Mouse (Mus musculus) CH12.LX (cell line): Measurements from ENCODE around the gene Kcnj4. TPM values are rescaled to one million over a fixed set of nuclear protein-coding genes. Genes with fewer than 3 reads are reported as not detected.

Source experiments
- DNase-seq: peaks from one replicate; pipeline ENCODE4 v3.0.0-alpha.2; 2013; ENCODE audit errors: extremely low read depth
- H3K27ac ChIP-seq: 2 replicates; pipeline ENCODE4 v1.5.1; 2012; ENCODE audit warnings: low read depth, mild to moderate bottlenecking, control low read depth, moderate library complexity; ENCODE audit not compliant: insufficient read depth
- H3K27me3 ChIP-seq: replicated peaks from 2 replicates; pipeline ENCODE3; 2012; ENCODE audit warnings: inconsistent platforms
- H3K36me3 ChIP-seq, 2 experiments: replicated peaks in 1 of 2; 2 replicates each; pipeline versions ENCODE3 to v1.6.1; 2012; ENCODE audit warnings: inconsistent platforms in 1 of 2, low read length in 1 of 2, mild to moderate bottlenecking in 1 of 2, mixed read lengths in 1 of 2, moderate library complexity in 1 of 2; ENCODE audit not compliant: control insufficient read depth in 1 of 2, insufficient read depth in 1 of 2
- H3K4me1 ChIP-seq, 2 experiments: 2 replicates each; pipeline ENCODE4 v1.6.1; 2012; ENCODE audit warnings: inconsistent platforms in 1 of 2, moderate library complexity in 1 of 2; ENCODE audit not compliant: insufficient read depth in 2 of 2, control insufficient read depth in 1 of 2
- H3K4me2 ChIP-seq: 2 replicates; pipeline ENCODE4 v1.6.1; 2012; ENCODE audit warnings: low read depth, mild to moderate bottlenecking, control low read depth; ENCODE audit not compliant: poor library complexity, insufficient read depth, severe bottlenecking
- H3K4me3 ChIP-seq, 3 experiments: fragments of 150-350 bp in 1 of 3; sonication (generic) in 1 of 3; replicated peaks in 1 of 3; 2 replicates each; pipeline versions ENCODE3 to v1.5.1; 2011 to 2012; ENCODE audit warnings: low read depth in 2 of 3, low read length in 2 of 3, mild to moderate bottlenecking in 2 of 3, moderate library complexity in 2 of 3, control low read depth in 1 of 3, improper control_type of control experiment in 1 of 3, inconsistent platforms in 1 of 3, mixed read lengths in 1 of 3; ENCODE audit not compliant: poor library complexity in 1 of 3
- H3K79me2 ChIP-seq: replicated peaks from 2 replicates; pipeline ENCODE4 v1.6.1; 2012; ENCODE audit warnings: mild to moderate bottlenecking, moderate library complexity; ENCODE audit not compliant: control insufficient read depth, poor library complexity, insufficient read depth, severe bottlenecking; ENCODE audit errors: extremely low read depth
- H3K9ac ChIP-seq: 2 replicates; pipeline ENCODE4 v1.6.1; 2012; ENCODE audit warnings: low read depth, mild to moderate bottlenecking, control low read depth, moderate library complexity; ENCODE audit not compliant: insufficient read depth
- H3K9me3 ChIP-seq: replicated peaks from 2 replicates; pipeline ENCODE3; 2012; ENCODE audit warnings: low read length, inconsistent platforms, mixed read lengths
- CHD1 ChIP-seq: IDR thresholded peaks from 2 replicates; pipeline ENCODE4 v1.6.1; 2012; ENCODE audit warnings: low read depth, low read length, improper control_type of control experiment, inconsistent platforms
- CTCF ChIP-seq, 2 experiments: IDR thresholded peaks in 1 of 2; conservative IDR thresholded peaks in 1 of 2; 2 replicates each; pipeline ENCODE4 v1.5.1; 2011 to 2012; ENCODE audit warnings: low read depth in 2 of 2, low read length in 2 of 2, improper control_type of control experiment in 1 of 2, inconsistent platforms in 1 of 2, mild to moderate bottlenecking in 1 of 2, moderate library complexity in 1 of 2
- ELF1 ChIP-seq: IDR thresholded peaks from 2 replicates; pipeline ENCODE4 v1.6.1; 2014; ENCODE audit warnings: low read depth, mild to moderate bottlenecking, inconsistent platforms, low read length, improper control_type of control experiment
- EP300 ChIP-seq: IDR thresholded peaks from 2 replicates; pipeline ENCODE4 v1.6.1; 2011; ENCODE audit warnings: low read length, improper control_type of control experiment
- ETS1 ChIP-seq: conservative IDR thresholded peaks from 2 replicates; pipeline ENCODE4 v1.6.1; 2012; ENCODE audit warnings: low read depth, mild to moderate bottlenecking, inconsistent platforms, low read length, improper control_type of control experiment, moderate library complexity
- GABPA ChIP-seq: IDR thresholded peaks from 2 replicates; pipeline ENCODE4 v1.6.1; 2012; ENCODE audit warnings: low read depth, low read length, improper control_type of control experiment, inconsistent platforms; ENCODE audit not compliant: insufficient replicate concordance
- HCFC1 ChIP-seq: IDR thresholded peaks from 2 replicates; pipeline ENCODE4 v1.6.1; 2012; ENCODE audit warnings: low read depth, mild to moderate bottlenecking, inconsistent platforms, low read length, improper control_type of control experiment
- IRF4 ChIP-seq: IDR thresholded peaks from 2 replicates; pipeline ENCODE4 v1.6.1; 2014; ENCODE audit warnings: low read depth, mild to moderate bottlenecking, inconsistent platforms, low read length, improper control_type of control experiment
- JUN ChIP-seq: IDR thresholded peaks from 2 replicates; pipeline ENCODE4 v1.6.1; 2011; ENCODE audit warnings: low read depth, mild to moderate bottlenecking, low read length, improper control_type of control experiment, moderate library complexity; ENCODE audit not compliant: insufficient read depth
- MAFK ChIP-seq: IDR thresholded peaks from 2 replicates; pipeline ENCODE4 v1.6.1; 2011; ENCODE audit warnings: low read length, improper control_type of control experiment; ENCODE audit not compliant: insufficient replicate concordance
- MAZ ChIP-seq: IDR thresholded peaks from 2 replicates; pipeline ENCODE4 v1.6.1; 2012; ENCODE audit warnings: low read depth, mild to moderate bottlenecking, inconsistent platforms, low read length, improper control_type of control experiment, moderate library complexity
- MEF2A ChIP-seq: IDR thresholded peaks from 2 replicates; pipeline ENCODE4 v1.6.1; 2014; ENCODE audit warnings: low read depth, mild to moderate bottlenecking, inconsistent platforms, low read length, improper control_type of control experiment, borderline replicate concordance
- MXI1 ChIP-seq: IDR thresholded peaks from 2 replicates; pipeline ENCODE4 v1.6.1; 2011; ENCODE audit warnings: mild to moderate bottlenecking, low read depth, low read length, improper control_type of control experiment
- NELFE ChIP-seq: IDR thresholded peaks from 2 replicates; pipeline ENCODE4 v1.6.1; 2011; ENCODE audit warnings: low read depth, low read length, improper control_type of control experiment
- POLR2A ChIP-seq: IDR thresholded peaks from 2 replicates; pipeline ENCODE4 v1.6.1; 2011; ENCODE audit warnings: low read depth, mild to moderate bottlenecking, improper control_type of control experiment, low read length
- RCOR1 ChIP-seq: conservative IDR thresholded peaks from 2 replicates; pipeline ENCODE4 v1.6.1; 2012; ENCODE audit warnings: low read depth, mild to moderate bottlenecking, inconsistent platforms, low read length, improper control_type of control experiment
- SIN3A ChIP-seq: IDR thresholded peaks from 2 replicates; pipeline ENCODE4 v1.6.1; 2012; ENCODE audit warnings: low read length, improper control_type of control experiment, inconsistent platforms
- SMC3 ChIP-seq: IDR thresholded peaks from 2 replicates; pipeline ENCODE4 v1.6.1; 2011; ENCODE audit warnings: low read depth, low read length, improper control_type of control experiment
- TBP ChIP-seq: conservative IDR thresholded peaks from 2 replicates; pipeline ENCODE4 v1.6.1; 2011; ENCODE audit warnings: low read depth, low read length, improper control_type of control experiment
- TCF12 ChIP-seq: IDR thresholded peaks from 2 replicates; pipeline ENCODE4 v1.6.1; 2014; ENCODE audit warnings: low read depth, mild to moderate bottlenecking, inconsistent platforms, low read length, improper control_type of control experiment
- UBTF ChIP-seq: IDR thresholded peaks from 2 replicates; pipeline ENCODE4 v1.6.1; 2012; ENCODE audit warnings: low read depth, mild to moderate bottlenecking, inconsistent platforms, low read length, improper control_type of control experiment, moderate library complexity
- USF2 ChIP-seq: conservative IDR thresholded peaks from 2 replicates; pipeline ENCODE4 v1.6.1; 2011; ENCODE audit warnings: low read depth, low read length, improper control_type of control experiment
- ZC3H11A ChIP-seq: IDR thresholded peaks from 2 replicates; pipeline ENCODE4 v1.6.1; 2012; ENCODE audit warnings: low read depth, mild to moderate bottlenecking, inconsistent platforms, low read length, improper control_type of control experiment
- ZKSCAN1 ChIP-seq: IDR thresholded peaks from 2 replicates; pipeline ENCODE4 v1.6.1; 2012; ENCODE audit warnings: low read depth, inconsistent platforms, low read length, improper control_type of control experiment, borderline replicate concordance
- ZNF384 ChIP-seq: IDR thresholded peaks from 2 replicates; pipeline ENCODE4 v1.6.1; 2012; ENCODE audit warnings: low read depth, low read length, improper control_type of control experiment, inconsistent platforms
- dilution Hi-C: fragments of 300-500 bp; cut with MboI; formaldehyde crosslinking; loops from 2 replicates; pipeline ENCODE4 v1.14.3; 2020; ENCODE audit warnings: low sequenced_read_pairs; ENCODE audit not compliant: extremely low pct_unique_long_range_greater_than_20kb, extremely low pct_ligation_motif_present
- in situ Hi-C: fragments of 300-500 bp; cut with MboI; formaldehyde crosslinking; loops from 3 replicates; pipeline ENCODE4 v1.14.3; 2019; ENCODE audit warnings: low sequenced_read_pairs, low pct_ligation_motif_present, low pct_unique_long_range_greater_than_20kb, mixed read lengths
- polyA plus RNA-seq: library from polyadenylated mRNA; unstranded; fragments of >175 nt; gene quantifications from 2 replicates; pipeline ENCODE4 v1.2.1, GENCODE M21; 2012; ENCODE audit warnings: low read depth; ENCODE audit not compliant: insufficient read length
- total RNA-seq, 2 experiments: library from RNA; depleted of rRNA; stranded (reverse); fragments of 300-350 nt in 1 of 2; fragments of >200 nt in 1 of 2; gene quantifications; 2 replicates each; pipeline ENCODE4 v1.2.3; 2012 to 2014

The Kcnj4 gene
- total and polyA plus RNA-seq, 3 experiments = not detected

- H3K27ac ChIP-seq = no peak overlapping the region
- peaks cover 9 to 54% of the 10 kb centered on the region in 2 experiments for H3K36me3 ChIP-seq
- no peaks in the 10 kb centered on the region for H3K79me2 ChIP-seq
- peaks cover 0 to 5% of the 10 kb centered on the region in 2 experiments; a peak in 1 of 4 replicates for H3K4me1 ChIP-seq
- H3K27me3 ChIP-seq = peaks cover 23% of the 10 kb centered on the region
- no peaks in the 10 kb centered on the region for H3K9me3 ChIP-seq
- DNase-seq = no peak
- dilution Hi-C loops (no loop called here), in situ Hi-C loops (no loop called here)
- TF ChIP-seq IRF4 (no peak), NELFE (no peak), MAZ (no peak), JUN (no peak), HCFC1 (no peak), ELF1 (no peak), TBP (no peak), CHD1 (no peak), ZC3H11A (no peak), EP300 (no peak), GABPA (no peak), UBTF (no peak), TCF12 (no peak), USF2 (no peak), MXI1 (no peak), ZNF384 (no peak), ZKSCAN1 (no peak), SMC3 (no peak)
- no peak overlapping the region for H3K9ac ChIP-seq
- H3K4me2 ChIP-seq = no peak overlapping the region
- H3K4me3 ChIP-seq = no peak overlapping the region
Measured at GRCm38 (mm10) chr15:79437541-79438208, 67.4 kb downstream of the Kcnj4 start.

GRCm38 (mm10) chr15:79436481-79436921 lies 68.5 kb downstream of the Kcnj4 start:
- Histone ChIP-seq H3K9ac (no peak overlapping the region), H3K4me3 (no peak overlapping the region), H3K36me3 (peaks cover 11 to 61% of the 10 kb centered on the region in 2 experiments), H3K4me1 (no peaks in the 10 kb centered on the region; a peak in 1 of 4 replicates), H3K79me2 (no peaks in the 10 kb centered on the region), H3K9me3 (no peaks in the 10 kb centered on the region), H3K27ac (no peak overlapping the region), H3K4me2 (no peak overlapping the region), H3K27me3 (peaks cover 14% of the 10 kb centered on the region)
- TF ChIP-seq NELFE (no peak), ZKSCAN1 (no peak), MEF2A (no peak), GABPA (no peak), ZNF384 (no peak), ETS1 (no peak), CTCF (conservative IDR thresholded peaks at IDR 0.05 in 1 of 2, IDR thresholded peaks at IDR 0.05 in 1 of 2; ENCODE audit: low read depth in 2 of 2, low read length in 2 of 2) (no peak), TBP (no peak), ELF1 (no peak), POLR2A (no peak), MAFK (no peak), SIN3A (no peak), SMC3 (no peak), RCOR1 (no peak)
- dilution Hi-C loops (no loop called here), in situ Hi-C loops (no loop called here)
- no peak for DNase-seq
